Mouse (Mus musculus): ENCODE results near the gene Ctsz. TPM values are rescaled to one million over a fixed set of nuclear protein-coding genes. Genes with fewer than 3 reads are reported as not detected.
A peak's percentile ranks its signal among the peaks of the same experiment; 100 is the strongest.

Ctsz gene
- 86.5 and 106 TPM in 2 replicates for polyA plus RNA-seq (2014; fragmentation: Nextera tagmentation; extraction: Ambion mirVana)

DNA sequence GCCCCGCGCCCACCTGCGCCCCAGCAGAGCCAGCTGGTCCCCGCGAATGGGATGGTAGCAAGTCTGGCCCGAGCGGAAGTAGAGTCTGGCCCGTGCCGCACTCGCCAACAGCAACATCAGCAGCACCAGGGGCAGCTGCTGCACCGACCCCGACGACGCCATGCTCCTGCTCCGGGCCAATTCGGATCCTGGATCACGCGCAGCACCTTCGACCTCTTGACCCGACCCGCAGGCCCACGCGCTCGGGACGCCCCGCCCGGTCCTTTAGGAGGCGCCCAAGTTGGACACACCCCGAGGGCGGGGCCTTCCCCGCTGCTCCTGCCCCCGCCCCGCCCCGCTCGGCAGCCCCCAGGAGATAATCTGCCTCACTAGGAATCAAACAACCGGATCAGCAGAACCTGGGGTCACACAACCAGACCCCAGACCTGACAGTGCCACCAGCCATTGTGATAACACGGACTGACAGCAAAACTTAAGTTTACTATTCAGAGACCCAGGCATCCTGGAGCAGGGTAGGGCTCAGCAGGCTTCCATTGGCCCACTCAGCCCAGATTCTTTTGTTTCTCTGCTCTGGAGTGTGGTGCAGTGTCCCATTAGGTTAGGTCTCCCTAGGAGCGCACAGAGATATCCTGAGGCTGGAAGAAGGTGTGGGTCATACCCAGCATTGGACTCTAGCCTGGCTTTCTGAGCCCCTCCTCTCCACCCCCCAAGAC is at the start of gene Ctsz:
Ctsz (minus strand) TSS at position 303 of the 713 bp plus-strand sequence.
- Histone ChIP-seq H3K4me3 (ENCODE audit: low read depth, low read length) (peak within 1 kb of the TSS; percentile 51), H3K36me3 (replicated peaks; ENCODE audit: control insufficient read depth, insufficient read depth, low read depth, low read length) (no peaks in the 10 kb centered on the region; the same call in 1 of the 2 replicates), H3K27ac (replicated peaks; ENCODE audit: low read depth, low read length) (no peak within 1 kb of the TSS), H3K4me2 (ENCODE audit: low read depth, low read length) (peak within 1 kb of the TSS; percentile 80), H3K27me3 (ENCODE audit: control insufficient read depth, insufficient read depth, low read length) (no peaks in the 10 kb centered on the region), H3K9me3 (replicated peaks; ENCODE audit: control insufficient read depth, low read length) (no peaks in the 10 kb centered on the region), H3K4me1 (ENCODE audit: control insufficient read depth, insufficient read depth, low read length) (no peaks in the 10 kb centered on the region), H3K9ac (replicated peaks; ENCODE audit: low read length) (peak within 1 kb of the TSS; percentile 67)
- peak; percentile 72 for ATAC-seq (replicated peaks; ENCODE audit: insufficient number of reproducible peaks, low FRiP score, low TSS enrichment, low read depth)
- peak; percentile 76 for DNase-seq (ENCODE audit: low spot score)
- WGBS: under 1% methylated on average over 37 of the region's 38 CpGs

- Histone ChIP-seq H3K27ac (replicated peaks; ENCODE audit: low read depth, low read length) (no peak overlapping the region), H3K4me3 (ENCODE audit: low read depth, low read length) (no peak overlapping the region), H3K4me1 (ENCODE audit: control insufficient read depth, insufficient read depth, low read length) (no peaks in the 10 kb centered on the region), H3K9ac (replicated peaks; ENCODE audit: low read length) (no peak overlapping the region), H3K27me3 (ENCODE audit: control insufficient read depth, insufficient read depth, low read length) (no peaks in the 10 kb centered on the region), H3K9me3 (replicated peaks; ENCODE audit: control insufficient read depth, low read length) (no peaks in the 10 kb centered on the region), H3K36me3 (replicated peaks; ENCODE audit: control insufficient read depth, insufficient read depth, low read depth, low read length) (no peaks in the 10 kb centered on the region), H3K4me2 (ENCODE audit: low read depth, low read length) (no peak overlapping the region)
- ATAC-seq (replicated peaks; ENCODE audit: insufficient number of reproducible peaks, low FRiP score, low TSS enrichment, low read depth) (no peak), DNase-seq (ENCODE audit: low spot score) (no peak)
- WGBS: 81% methylated on average over 5 of the region's 5 CpGs
These were observed 48.2 kb upstream of the Ctsz start for GRCm38 (mm10) chr2:174487005-174487404.

GRCm38 (mm10) chr2:174478746-174479145 is 39.9 kb upstream of the Ctsz start:
- 69% methylated on average over 5 of the region's 5 CpGs for WGBS
- no peak for ATAC-seq (replicated peaks; ENCODE audit: insufficient number of reproducible peaks, low FRiP score, low TSS enrichment, low read depth)
- Histone ChIP-seq H3K27me3 (ENCODE audit: control insufficient read depth, insufficient read depth, low read length) (no peaks in the 10 kb centered on the region), H3K4me3 (ENCODE audit: low read depth, low read length) (no peak overlapping the region), H3K36me3 (replicated peaks; ENCODE audit: control insufficient read depth, insufficient read depth, low read depth, low read length) (no peaks in the 10 kb centered on the region), H3K9ac (replicated peaks; ENCODE audit: low read length) (no peak overlapping the region), H3K4me2 (ENCODE audit: low read depth, low read length) (no peak overlapping the region), H3K27ac (replicated peaks; ENCODE audit: low read depth, low read length) (no peak overlapping the region), H3K4me1 (ENCODE audit: control insufficient read depth, insufficient read depth, low read length) (no peaks in the 10 kb centered on the region), H3K9me3 (replicated peaks; ENCODE audit: control insufficient read depth, low read length) (no peaks in the 10 kb centered on the region)
- no peak for DNase-seq (ENCODE audit: low spot score)

GRCm38 (mm10) chr2:174477543-174478319 is 38.9 kb upstream of the Ctsz start:
- no peak overlapping the region for H3K4me3 ChIP-seq (ENCODE audit: low read depth, low read length)
- H3K9me3 ChIP-seq (replicated peaks; ENCODE audit: control insufficient read depth, low read length): no peaks in the 10 kb centered on the region
- H3K36me3 ChIP-seq (replicated peaks; ENCODE audit: control insufficient read depth, insufficient read depth, low read depth, low read length): no peaks in the 10 kb centered on the region
- no peaks in the 10 kb centered on the region for H3K27me3 ChIP-seq (ENCODE audit: control insufficient read depth, insufficient read depth, low read length)
- H3K27ac ChIP-seq (replicated peaks; ENCODE audit: low read depth, low read length): no peak overlapping the region
- no peak overlapping the region for H3K9ac ChIP-seq (replicated peaks; ENCODE audit: low read length)
- no peak for ATAC-seq (replicated peaks; ENCODE audit: insufficient number of reproducible peaks, low FRiP score, low TSS enrichment, low read depth)
- no peak for DNase-seq (ENCODE audit: low spot score)
- H3K4me1 ChIP-seq (ENCODE audit: control insufficient read depth, insufficient read depth, low read length): no peaks in the 10 kb centered on the region
- no peak overlapping the region for H3K4me2 ChIP-seq (ENCODE audit: low read depth, low read length)
- WGBS: 78% methylated on average over 3 of the region's 3 CpGs

DNA sequence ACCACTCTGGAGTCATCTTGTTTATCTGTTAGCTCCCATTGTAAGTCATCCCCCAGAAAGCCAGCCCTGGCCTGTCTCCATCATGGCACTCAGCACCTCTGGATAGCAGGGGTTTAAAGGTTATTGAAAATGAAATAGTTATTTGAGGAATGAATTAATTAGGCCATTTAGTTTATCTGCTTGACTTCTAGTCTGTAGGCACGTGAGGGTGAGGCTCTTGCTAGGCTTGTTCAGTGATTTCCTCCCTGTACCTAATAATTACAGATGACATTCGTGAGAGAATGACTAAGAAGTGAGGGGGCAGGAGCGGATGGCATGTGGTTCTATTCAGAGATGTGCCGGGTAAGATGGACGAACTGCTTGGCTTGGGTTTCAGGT is 34.7 kb upstream of the Ctsz start:
- ATAC-seq (replicated peaks; ENCODE audit: insufficient number of reproducible peaks, low FRiP score, low TSS enrichment, low read depth): no peak
- Histone ChIP-seq H3K4me1 (ENCODE audit: control insufficient read depth, insufficient read depth, low read length) (no peaks in the 10 kb centered on the region), H3K27me3 (ENCODE audit: control insufficient read depth, insufficient read depth, low read length) (no peaks in the 10 kb centered on the region), H3K36me3 (replicated peaks; ENCODE audit: control insufficient read depth, insufficient read depth, low read depth, low read length) (no peaks in the 10 kb centered on the region; the same call in 1 of the 2 replicates), H3K4me2 (ENCODE audit: low read depth, low read length) (peak overlapping the region; percentile 61), H3K9ac (replicated peaks; ENCODE audit: low read length) (peak overlapping the region; percentile 61), H3K9me3 (replicated peaks; ENCODE audit: control insufficient read depth, low read length) (no peaks in the 10 kb centered on the region), H3K4me3 (ENCODE audit: low read depth, low read length) (no peak overlapping the region; the same call in 1 of the 2 replicates), H3K27ac (replicated peaks; ENCODE audit: low read depth, low read length) (no peak overlapping the region)
- WGBS: 68% methylated on average over 5 of the region's 5 CpGs
- DNase-seq (ENCODE audit: low spot score): no peak

- Histone ChIP-seq H3K4me1 (ENCODE audit: control insufficient read depth, insufficient read depth, low read length) (no peaks in the 10 kb centered on the region), H3K27ac (replicated peaks; ENCODE audit: low read depth, low read length) (peak within 1 kb of the TSS; percentile 47), H3K4me3 (ENCODE audit: low read depth, low read length) (peak within 1 kb of the TSS; percentile 74), H3K36me3 (replicated peaks; ENCODE audit: control insufficient read depth, insufficient read depth, low read depth, low read length) (no peaks in the 10 kb centered on the region; the same call in 1 of the 2 replicates), H3K9me3 (replicated peaks; ENCODE audit: control insufficient read depth, low read length) (no peaks in the 10 kb centered on the region), H3K27me3 (ENCODE audit: control insufficient read depth, insufficient read depth, low read length) (no peaks in the 10 kb centered on the region), H3K4me2 (ENCODE audit: low read depth, low read length) (peak within 1 kb of the TSS; percentile 74), H3K9ac (replicated peaks; ENCODE audit: low read length) (peak within 1 kb of the TSS; percentile 84)
- DNase-seq (ENCODE audit: low spot score): peak; percentile 99
- ATAC-seq (replicated peaks; ENCODE audit: insufficient number of reproducible peaks, low FRiP score, low TSS enrichment, low read depth): peak; percentile 97
- under 1% methylated on average over 41 of the region's 53 CpGs for WGBS
These were observed 34.1 kb upstream of the Ctsz start, which contains the start of gene Prelid3b for GRCm38 (mm10) chr2:174472818-174473549. Gene Prelid3b (minus strand): TSS chr2:174473081.

DNA sequence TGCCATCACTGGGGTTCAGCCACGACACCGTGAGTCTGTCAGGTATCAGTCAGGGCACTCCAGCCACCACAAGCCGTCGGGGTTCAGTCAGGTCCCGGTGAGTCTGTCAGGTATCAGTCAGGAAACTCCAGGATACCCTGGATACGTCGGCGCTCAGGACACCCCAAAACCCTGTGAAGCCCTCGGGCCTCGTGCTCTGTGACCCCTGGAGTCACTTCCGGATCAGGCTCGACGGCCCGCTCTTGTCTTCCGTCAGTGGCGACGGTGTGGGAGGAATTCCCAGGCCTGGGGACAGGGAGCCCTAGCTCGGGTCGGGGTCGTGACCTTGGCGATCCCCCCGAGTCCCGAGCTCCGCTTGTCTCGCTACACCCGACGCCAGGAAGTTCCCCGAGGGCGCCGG is 33.6 kb upstream of the Ctsz start:
- DNase-seq (ENCODE audit: low spot score): peak; percentile 32
- H3K27ac ChIP-seq (replicated peaks; ENCODE audit: low read depth, low read length): no peak overlapping the region; the same call in 1 of the 2 replicates
- peak overlapping the region; percentile 84 for H3K9ac ChIP-seq (replicated peaks; ENCODE audit: low read length)
- peak; percentile 17 for ATAC-seq (replicated peaks; ENCODE audit: insufficient number of reproducible peaks, low FRiP score, low TSS enrichment, low read depth)
- H3K4me3 ChIP-seq (ENCODE audit: low read depth, low read length): peak overlapping the region; percentile 74
- peak overlapping the region; percentile 74 for H3K4me2 ChIP-seq (ENCODE audit: low read depth, low read length)
- H3K4me1 ChIP-seq (ENCODE audit: control insufficient read depth, insufficient read depth, low read length): no peaks in the 10 kb centered on the region
- H3K36me3 ChIP-seq (replicated peaks; ENCODE audit: control insufficient read depth, insufficient read depth, low read depth, low read length): no peaks in the 10 kb centered on the region; the same call in 1 of the 2 replicates
- H3K27me3 ChIP-seq (ENCODE audit: control insufficient read depth, insufficient read depth, low read length): no peaks in the 10 kb centered on the region
- WGBS: 7% methylated on average over 30 of the region's 30 CpGs
- no peaks in the 10 kb centered on the region for H3K9me3 ChIP-seq (replicated peaks; ENCODE audit: control insufficient read depth, low read length)

Data from embryonic facial prominence, embryonic 11.5 days (tissue).